Mouse (Mus musculus) intestine, embryonic 15.5 days (tissue): Measurements from ENCODE around the gene Fam155a. TPM values are rescaled to one million over a fixed set of nuclear protein-coding genes. Genes with fewer than 3 reads are reported as not detected.
"Not testable (repeated sequence)": the region's sequence is repeated elsewhere in the genome, so short reads cannot be mapped to it uniquely, and the experiment has no call there.

Experiments
- ATAC-seq: fragments of 200-750 bp; cut with Nextera tagmentation; 2 replicates; pipeline ENCODE4 v1.8.0; 2017; ENCODE audit warnings: moderate TSS enrichment, moderate library complexity
- H3K27ac ChIP-seq: fragments of 300-500 bp; sonication (generic); 2 replicates; pipeline ENCODE4 v1.5.1; 2015; ENCODE audit warnings: mild to moderate bottlenecking, inconsistent platforms
- H3K27me3 ChIP-seq: fragments of 300-500 bp; sonication (generic); replicated peaks from 2 replicates; pipeline ENCODE4 v1.6.1; 2015; ENCODE audit warnings: inconsistent platforms
- H3K36me3 ChIP-seq: fragments of 300-500 bp; sonication (generic); 2 replicates; pipeline ENCODE4 v1.6.1; 2015; ENCODE audit warnings: inconsistent platforms
- H3K4me1 ChIP-seq: fragments of 300-500 bp; sonication (generic); replicated peaks from 2 replicates; pipeline ENCODE4 v1.6.1; 2015; ENCODE audit warnings: inconsistent platforms
- H3K4me2 ChIP-seq: fragments of 300-500 bp; sonication (generic); replicated peaks from 2 replicates; pipeline ENCODE4 v1.6.1; 2015; ENCODE audit warnings: mild to moderate bottlenecking, inconsistent platforms
- H3K4me3 ChIP-seq: fragments of 300-500 bp; sonication (generic); replicated peaks from 2 replicates; pipeline ENCODE4 v1.5.1; 2015; ENCODE audit warnings: inconsistent platforms
- H3K9ac ChIP-seq: fragments of 300-500 bp; sonication (generic); 2 replicates; pipeline ENCODE4 v1.6.1; 2015; ENCODE audit warnings: inconsistent platforms
- H3K9me3 ChIP-seq: fragments of 300-500 bp; sonication (generic); 2 replicates; pipeline ENCODE4 v1.6.1; 2016; ENCODE audit warnings: inconsistent platforms
- WGBS: fragments of 180-500 bp; shearing (Covaris S2); methylation state at CpG from one replicate; pipeline ENCODE4 v1.1.7; 2015; 5-methylcytosine and 5-hydroxymethylcytosine counted together
- polyA plus RNA-seq: library from polyadenylated mRNA; unstranded; fragments of >200 nt; fragmentation: Nextera tagmentation; extraction: Ambion mirVana; gene quantifications from 2 replicates; pipeline ENCODE4 v1.2.1, GENCODE M21; 2015

Gene Fam155a
- 1.3 and 1.4 TPM in 2 replicates for polyA plus RNA-seq

DNA sequence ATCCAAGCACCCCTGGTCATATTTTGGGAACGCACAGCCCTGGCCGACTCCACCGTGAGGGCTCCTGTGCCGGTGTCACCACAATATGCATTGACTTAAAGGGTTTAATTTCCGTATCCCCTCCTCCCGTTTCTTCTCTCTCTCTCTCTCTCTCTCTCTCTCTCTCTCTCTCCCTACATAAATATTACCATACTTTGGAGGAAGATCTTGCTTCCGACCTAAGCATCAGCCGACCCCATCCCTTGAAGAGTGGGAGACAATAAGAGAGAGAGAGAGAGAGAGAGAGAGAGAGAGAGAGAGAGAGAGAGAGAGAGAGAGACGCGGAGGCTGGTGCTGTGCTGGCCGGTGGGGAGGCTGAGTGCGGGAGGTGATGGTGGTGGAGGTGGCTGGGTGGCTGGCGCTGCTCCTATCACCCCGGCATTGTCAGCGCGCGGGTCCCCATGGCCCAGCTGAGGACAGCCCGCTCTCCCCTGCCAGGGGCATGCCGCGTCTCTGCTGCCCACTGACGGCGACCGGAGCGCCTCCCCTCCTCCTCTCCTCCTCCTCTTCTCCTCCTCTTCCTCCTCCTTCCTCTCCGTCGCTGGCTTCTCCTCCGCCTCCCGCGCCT lies at the start of gene Fam155a:
Gene Fam155a, minus strand, starts transcription at position 163 of the 607 bp plus-strand sequence.
- whole genome bisulfite sequencing: 0% methylated on average over 19 of the region's 29 CpGs
- ATAC-seq: 0 out of 2 replicates have a peak, but pooled peaks have one; percentile 28
- H3K27me3 ChIP-seq: peaks cover 42% of the 10 kb centered on the region

DNA sequence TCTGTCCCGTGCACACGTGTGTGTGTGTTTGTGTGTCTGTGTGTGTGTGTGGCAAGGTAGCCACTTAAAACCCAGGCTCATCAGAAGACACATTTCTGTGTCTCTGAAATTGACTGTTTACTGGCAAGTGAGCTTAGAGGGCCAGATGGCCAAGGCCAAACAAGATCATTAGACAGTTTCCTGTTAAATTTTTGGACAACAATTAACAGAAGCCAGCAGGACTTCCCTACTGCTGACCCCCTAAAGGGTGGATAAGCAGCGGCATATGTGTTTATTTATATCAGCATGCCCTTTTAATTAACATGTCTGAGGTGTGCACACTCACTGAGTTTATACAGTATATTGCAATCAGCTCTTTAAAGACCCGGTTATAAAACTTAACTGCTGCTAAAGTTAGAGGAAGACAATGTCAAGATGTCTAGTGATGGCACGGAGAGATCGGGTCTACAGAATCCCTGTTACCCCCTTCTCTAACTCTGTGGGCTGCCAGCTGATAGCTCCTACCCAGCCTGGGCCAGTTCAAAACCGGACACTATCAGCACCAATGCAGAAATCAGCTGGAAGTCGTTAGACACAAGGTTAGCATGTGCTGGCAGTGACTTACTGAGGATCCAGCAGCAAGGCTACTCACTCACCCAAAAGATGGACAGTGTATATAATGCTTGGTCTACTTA lies 42.4 kb upstream of the Fam155a start:
- Histone ChIP-seq H3K9ac (no peak overlapping the region), H3K9me3 (no peaks in the 10 kb centered on the region), H3K4me1 (no peaks in the 10 kb centered on the region), H3K4me3 (no peak overlapping the region), H3K36me3 (no peaks in the 10 kb centered on the region), H3K27ac (no peak overlapping the region), H3K27me3 (no peaks in the 10 kb centered on the region), H3K4me2 (no peak overlapping the region)
- no peak for ATAC-seq
- WGBS: 56% methylated on average over 8 of the region's 8 CpGs

More for the DNA sequence above, at the start of gene Fam155a:
- 0 out of 2 replicates have a peak within 1 kb of the TSS, but pooled peaks have one; percentile 20 for H3K9ac ChIP-seq
- H3K27ac ChIP-seq: 0 out of 2 replicates have a peak within 1 kb of the TSS, but pooled peaks have one; percentile 6
- H3K4me2 ChIP-seq: peak within 1 kb of the TSS; percentile 87
- H3K4me3 ChIP-seq: peak within 1 kb of the TSS; percentile 46
- H3K4me1 ChIP-seq: peaks cover 7% of the 10 kb centered on the region
- no peaks in the 10 kb centered on the region for H3K9me3 ChIP-seq
- no peaks in the 10 kb centered on the region for H3K36me3 ChIP-seq

DNA sequence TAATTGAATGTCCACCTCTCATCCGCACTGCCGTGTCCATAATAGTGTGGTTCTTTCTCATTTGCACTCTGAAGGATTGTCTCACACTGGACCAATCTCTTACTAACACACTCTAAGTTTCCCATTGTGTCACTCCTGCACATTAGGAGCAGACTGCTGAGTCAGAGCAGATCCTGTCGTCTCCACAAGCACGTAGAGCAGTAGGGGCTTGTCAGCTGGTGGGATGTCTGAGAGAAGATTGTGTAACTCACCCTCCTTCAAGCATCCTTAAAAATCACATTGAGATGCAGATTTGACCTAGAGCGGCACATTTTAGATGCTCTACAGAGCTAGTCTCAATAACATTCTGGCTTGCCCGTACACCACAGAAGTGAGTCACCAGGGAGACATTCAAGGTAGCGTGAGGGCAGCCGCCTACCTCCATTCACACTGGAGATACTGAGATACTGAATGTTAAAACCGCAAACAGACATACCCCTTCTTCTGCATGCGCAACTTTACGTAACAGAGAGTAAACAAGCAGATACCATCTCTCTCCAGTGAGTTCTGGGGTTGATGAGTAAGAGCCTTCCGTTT lies 40.1 kb upstream of the Fam155a start:
- Histone ChIP-seq H3K4me1 (no peaks in the 10 kb centered on the region), H3K27ac (no peak overlapping the region), H3K4me3 (no peak overlapping the region), H3K4me2 (no peak overlapping the region), H3K36me3 (no peaks in the 10 kb centered on the region), H3K27me3 (no peaks in the 10 kb centered on the region), H3K9me3 (no peaks in the 10 kb centered on the region), H3K9ac (no peak overlapping the region)
- ATAC-seq: no peak
- WGBS: 71% methylated on average over 12 of the region's 12 CpGs

DNA sequence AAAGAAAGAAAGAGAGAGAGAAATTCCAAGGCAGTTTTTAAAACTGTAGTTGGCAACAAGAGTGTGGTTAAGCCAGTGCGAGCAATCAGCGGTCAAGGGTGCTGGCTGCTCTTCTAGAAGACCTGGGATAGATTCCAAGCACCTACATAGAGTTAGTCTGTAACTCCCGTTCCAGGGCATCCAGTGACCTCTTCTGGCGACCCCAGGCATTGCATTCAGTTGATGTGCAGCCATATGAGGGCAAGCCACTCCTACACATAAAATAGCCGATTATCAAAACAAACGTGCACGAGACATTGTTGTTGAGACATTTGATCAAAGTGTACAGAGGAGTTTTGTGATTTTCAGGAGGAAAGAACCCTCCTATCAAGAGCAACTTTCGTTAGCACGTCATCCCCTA lies 37.6 kb upstream of the Fam155a start:
- Histone ChIP-seq H3K9me3 (no peaks in the 10 kb centered on the region), H3K4me2 (no peak overlapping the region), H3K36me3 (no peaks in the 10 kb centered on the region), H3K27ac (no peak overlapping the region), H3K4me1 (no peaks in the 10 kb centered on the region), H3K27me3 (no peaks in the 10 kb centered on the region), H3K9ac (no peak overlapping the region), H3K4me3 (no peak overlapping the region)
- ATAC-seq: no peak
- 83% methylated on average over 9 of the region's 9 CpGs for WGBS

- 63% methylated on average over 1 of the region's 1 CpGs for WGBS
- ATAC-seq: no peak
- H3K4me3 ChIP-seq: no peak overlapping the region
Observed at GRCm38 (mm10) chr8:9805676-9806075, 34.7 kb upstream of the Fam155a start.

DNA sequence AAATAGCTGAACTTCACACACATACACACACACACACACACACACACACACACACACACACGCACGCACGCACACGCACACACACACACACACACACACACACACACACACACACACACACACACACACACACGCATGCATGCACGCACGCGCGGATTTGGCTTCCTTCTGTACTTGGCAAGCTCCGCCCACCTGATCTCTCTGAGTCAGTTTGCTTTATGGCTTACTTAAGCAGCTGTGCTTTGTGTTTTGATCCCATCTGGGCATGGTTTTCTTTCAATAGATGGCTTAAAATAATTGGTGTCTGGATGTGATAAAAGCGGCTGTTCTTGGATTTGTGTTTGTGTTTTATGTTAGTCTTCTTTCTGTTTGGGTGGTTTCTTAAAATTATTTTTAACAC lies 29.4 kb upstream of the Fam155a start:
- not testable (repeated sequence) for H3K4me1 ChIP-seq

More at GRCm38 (mm10) chr8:9805676-9806075, 34.7 kb upstream of the Fam155a start:
- no peaks in the 10 kb centered on the region for H3K9me3 ChIP-seq
- H3K4me2 ChIP-seq: no peak overlapping the region
- no peaks in the 10 kb centered on the region for H3K36me3 ChIP-seq
- H3K27ac ChIP-seq: no peak overlapping the region
- H3K27me3 ChIP-seq: no peaks in the 10 kb centered on the region
- no peak overlapping the region for H3K9ac ChIP-seq
- no peaks in the 10 kb centered on the region for H3K4me1 ChIP-seq

DNA sequence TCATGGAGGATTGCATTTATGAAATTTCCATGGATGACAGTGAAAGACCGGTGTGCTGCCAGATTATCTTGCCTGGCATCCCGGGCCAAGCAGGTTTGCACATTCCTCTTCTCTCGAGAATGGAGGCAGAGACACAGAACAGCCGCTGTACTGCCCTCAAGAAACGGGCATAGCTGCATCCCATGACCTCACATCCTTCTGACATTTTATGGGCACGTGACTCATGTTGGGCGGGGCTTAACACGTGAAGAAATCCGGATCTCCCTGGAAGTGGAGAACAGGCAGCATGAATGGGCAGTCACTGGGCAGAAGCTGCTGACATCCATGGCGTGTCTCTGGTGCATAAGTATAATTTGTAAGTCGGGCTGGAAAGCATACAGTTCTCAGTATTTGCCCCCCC lies 29.0 kb upstream of the Fam155a start:
- no peak overlapping the region for H3K27ac ChIP-seq
- H3K9ac ChIP-seq: no peak overlapping the region
- ATAC-seq: no peak
- no peaks in the 10 kb centered on the region for H3K27me3 ChIP-seq
- H3K4me3 ChIP-seq: no peak overlapping the region
- WGBS: 78% methylated on average over 11 of the region's 11 CpGs
- no peaks in the 10 kb centered on the region for H3K9me3 ChIP-seq
- H3K36me3 ChIP-seq: no peaks in the 10 kb centered on the region
- no peak overlapping the region for H3K4me2 ChIP-seq
- no peaks in the 10 kb centered on the region for H3K4me1 ChIP-seq

More for the DNA sequence above, 29.4 kb upstream of the Fam155a start:
- not testable (repeated sequence) for H3K4me3 ChIP-seq, H3K36me3 ChIP-seq, H3K27ac ChIP-seq, H3K9me3 ChIP-seq, H3K27me3 ChIP-seq, ATAC-seq, H3K4me2 ChIP-seq, H3K9ac ChIP-seq
- 78% methylated on average over 8 of the region's 11 CpGs for WGBS

GRCm38 (mm10) chr8:9797514-9797913 lies 26.6 kb upstream of the Fam155a start:
- Histone ChIP-seq H3K4me1 (no peaks in the 10 kb centered on the region), H3K4me3 (no peak overlapping the region), H3K9ac (no peak overlapping the region), H3K4me2 (no peak overlapping the region), H3K36me3 (no peaks in the 10 kb centered on the region), H3K9me3 (no peaks in the 10 kb centered on the region), H3K27ac (no peak overlapping the region), H3K27me3 (no peaks in the 10 kb centered on the region)
- 75% methylated on average over 8 of the region's 8 CpGs for WGBS
- ATAC-seq: no peak

GRCm38 (mm10) chr8:9795724-9796123 lies 24.8 kb upstream of the Fam155a start:
- Histone ChIP-seq H3K36me3 (no peaks in the 10 kb centered on the region), H3K9ac (no peak overlapping the region), H3K9me3 (no peaks in the 10 kb centered on the region), H3K27ac (no peak overlapping the region), H3K4me1 (no peaks in the 10 kb centered on the region), H3K4me2 (no peak overlapping the region), H3K27me3 (no peaks in the 10 kb centered on the region), H3K4me3 (no peak overlapping the region)
- 90% methylated on average over 6 of the region's 6 CpGs for WGBS
- ATAC-seq: no peak

- no peaks in the 10 kb centered on the region for H3K4me1 ChIP-seq
- H3K4me2 ChIP-seq: no peak overlapping the region
- H3K4me3 ChIP-seq: no peak overlapping the region
- H3K36me3 ChIP-seq: no peaks in the 10 kb centered on the region
- no peak overlapping the region for H3K9ac ChIP-seq
- no peak overlapping the region for H3K27ac ChIP-seq
- 57% methylated on average over 9 of the region's 9 CpGs for WGBS
- H3K27me3 ChIP-seq: no peaks in the 10 kb centered on the region
- H3K9me3 ChIP-seq: no peaks in the 10 kb centered on the region
- no peak for ATAC-seq
Observed at GRCm38 (mm10) chr8:9793351-9793750, 22.4 kb upstream of the Fam155a start.

- Histone ChIP-seq H3K4me2 (no peak overlapping the region), H3K36me3 (no peaks in the 10 kb centered on the region), H3K27me3 (no peaks in the 10 kb centered on the region), H3K9me3 (no peaks in the 10 kb centered on the region), H3K9ac (no peak overlapping the region), H3K27ac (no peak overlapping the region), H3K4me3 (no peak overlapping the region), H3K4me1 (no peaks in the 10 kb centered on the region)
- ATAC-seq: no peak
- 81% methylated on average over 10 of the region's 10 CpGs for WGBS
Observed at GRCm38 (mm10) chr8:9780332-9780731, 9.4 kb upstream of the Fam155a start.

DNA sequence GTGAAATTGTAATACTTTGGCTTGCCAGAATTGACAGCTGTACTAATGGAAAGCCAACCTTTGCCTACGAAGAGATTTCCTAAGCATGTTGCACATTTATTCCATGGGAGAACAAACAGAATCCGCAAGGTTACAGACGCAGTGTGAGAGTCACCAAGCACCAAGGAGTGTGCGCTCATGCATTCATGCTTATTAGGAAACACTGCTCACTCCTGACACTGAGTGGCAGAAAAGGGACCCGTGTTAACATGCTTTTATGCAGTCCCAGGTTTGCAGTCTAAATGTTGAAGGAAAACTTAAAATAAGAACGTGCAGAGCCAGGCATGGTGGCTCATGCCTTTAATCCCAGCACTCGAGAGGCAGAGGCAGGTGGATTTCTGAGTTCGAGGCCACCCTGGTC lies 7.2 kb upstream of the Fam155a start:
- H3K4me1 ChIP-seq: no peaks in the 10 kb centered on the region
- no peak overlapping the region for H3K9ac ChIP-seq
- H3K4me2 ChIP-seq: no peak overlapping the region
- H3K9me3 ChIP-seq: no peaks in the 10 kb centered on the region
- no peak overlapping the region for H3K27ac ChIP-seq
- ATAC-seq: no peak
- H3K4me3 ChIP-seq: no peak overlapping the region
- peaks cover 7% of the 10 kb centered on the region; the same call in 1 of the 2 replicates for H3K27me3 ChIP-seq
- WGBS: 79% methylated on average over 8 of the region's 8 CpGs
- H3K36me3 ChIP-seq: no peaks in the 10 kb centered on the region
